Mouse (Mus musculus) spleen, adult 12 weeks (tissue): Measurements from ENCODE around the gene 1700024P04Rik.
A peak's percentile ranks its signal among the peaks of the same experiment; 100 is the strongest.

Source experiments
- DNase-seq: peaks from one replicate; pipeline ENCODE4 v3.0.0; 2022; ENCODE audit warnings: low spot score

Gene 1700024P04Rik

GRCm38 (mm10) chr13:98966583-98966982, 17.8 kb downstream of the 1700024P04Rik start:
- DNase-seq = no peak

- no peak for DNase-seq
Observed at GRCm38 (mm10) chr13:98963612-98964011, 20.8 kb downstream of the 1700024P04Rik start.

GRCm38 (mm10) chr13:98958177-98958576, 26.2 kb downstream of the 1700024P04Rik start:
- no peak for DNase-seq

GRCm38 (mm10) chr13:98956209-98956608, 28.2 kb downstream of the 1700024P04Rik start:
- no peak for DNase-seq

GRCm38 (mm10) chr13:98955676-98956075, 28.7 kb downstream of the 1700024P04Rik start:
- no peak for DNase-seq

- no peak for DNase-seq
Observed at GRCm38 (mm10) chr13:98955226-98955625, 29.1 kb downstream of the 1700024P04Rik start.

- DNase-seq = no peak
Observed at GRCm38 (mm10) chr13:98953830-98954229, 30.5 kb downstream of the 1700024P04Rik start.

GRCm38 (mm10) chr13:98951951-98952350, 32.4 kb downstream of the 1700024P04Rik start:
- DNase-seq = no peak

GRCm38 (mm10) chr13:98948146-98948545, 36.2 kb downstream of the 1700024P04Rik start:
- no peak for DNase-seq

- DNase-seq = no peak
Observed at GRCm38 (mm10) chr13:98946434-98946833, 37.9 kb downstream of the 1700024P04Rik start.

GRCm38 (mm10) chr13:98945908-98946307, 38.5 kb downstream of the 1700024P04Rik start:
- no peak for DNase-seq

GRCm38 (mm10) chr13:98945381-98945780, 39.0 kb downstream of the 1700024P04Rik start:
- no peak for DNase-seq

GRCm38 (mm10) chr13:98944620-98945081, 39.7 kb downstream of the 1700024P04Rik start:
- peak; percentile 37 for DNase-seq

GRCm38 (mm10) chr13:98942360-98942759, 42.0 kb downstream of the 1700024P04Rik start:
- no peak for DNase-seq

- DNase-seq = no peak
Observed at GRCm38 (mm10) chr13:98941829-98942343, 42.5 kb downstream of the 1700024P04Rik start.

GRCm38 (mm10) chr13:98937108-98937507, 47.3 kb downstream of the 1700024P04Rik start:
- DNase-seq = no peak
